Mouse (Mus musculus): ENCODE measurements around the gene Cdh16. TPM values are rescaled to one million over a fixed set of nuclear protein-coding genes. Genes with fewer than 3 reads are reported as not detected.
"Not testable (repeated sequence)": the region's sequence is repeated elsewhere in the genome, so short reads cannot be mapped to it uniquely, and the experiment has no call there.

The Cdh16 gene
- total RNA-seq (2015) (not detected in 2 replicates), total RNA-seq (2017) (not detected in 2 replicates)

- ATAC-seq (ENCODE audit: poor library complexity, severe bottlenecking): no peak
Observed at GRCm38 (mm10) chr8:104624161-104624560, at the start of gene Cdh16. Gene Cdh16, minus strand, starts transcription at chr8:104624396.

GRCm38 (mm10) chr8:104655614-104656013 lies 31.4 kb upstream of the Cdh16 start:
- no peak for ATAC-seq (ENCODE audit: poor library complexity, severe bottlenecking)

GRCm38 (mm10) chr8:104654984-104655383 lies 30.8 kb upstream of the Cdh16 start:
- peak; percentile 100 for ATAC-seq (ENCODE audit: poor library complexity, severe bottlenecking)

GRCm38 (mm10) chr8:104644187-104644586 lies 20.0 kb upstream of the Cdh16 start:
- not testable (repeated sequence) for ATAC-seq (ENCODE audit: poor library complexity, severe bottlenecking)

- no peak for ATAC-seq (ENCODE audit: poor library complexity, severe bottlenecking)
Observed at GRCm38 (mm10) chr8:104642324-104642654, 18.1 kb upstream of the Cdh16 start.

- ATAC-seq (ENCODE audit: poor library complexity, severe bottlenecking): peak; percentile 91
Observed at GRCm38 (mm10) chr8:104641426-104642323, 17.5 kb upstream of the Cdh16 start, which contains the start of gene Ciao2b. Gene Ciao2b, minus strand, starts transcription at chr8:104641965.

- no peak for ATAC-seq (ENCODE audit: poor library complexity, severe bottlenecking)
Observed at GRCm38 (mm10) chr8:104640831-104641370, 16.7 kb upstream of the Cdh16 start.

- ATAC-seq (ENCODE audit: poor library complexity, severe bottlenecking): no peak
Observed at GRCm38 (mm10) chr8:104640241-104640640, 16.0 kb upstream of the Cdh16 start.

- no peak for ATAC-seq (ENCODE audit: poor library complexity, severe bottlenecking)
Observed at GRCm38 (mm10) chr8:104638010-104638409, 13.8 kb upstream of the Cdh16 start.

GRCm38 (mm10) chr8:104635004-104635710 lies 11.0 kb upstream of the Cdh16 start:
- no peak for ATAC-seq (ENCODE audit: poor library complexity, severe bottlenecking)

GRCm38 (mm10) chr8:104633156-104633744 lies 9.1 kb upstream of the Cdh16 start:
- ATAC-seq (ENCODE audit: poor library complexity, severe bottlenecking): no peak

- no peak for ATAC-seq (ENCODE audit: poor library complexity, severe bottlenecking)
Observed at GRCm38 (mm10) chr8:104632486-104632885, 8.3 kb upstream of the Cdh16 start.

- ATAC-seq (ENCODE audit: poor library complexity, severe bottlenecking): no peak
Observed at GRCm38 (mm10) chr8:104631975-104632374, 7.8 kb upstream of the Cdh16 start.

GRCm38 (mm10) chr8:104630981-104631663 lies 6.9 kb upstream of the Cdh16 start, which contains the start of gene Rrad:
Gene Rrad, minus strand, starts transcription at chr8:104631327.
- peak; percentile 70 for ATAC-seq (ENCODE audit: poor library complexity, severe bottlenecking)

- peak; percentile 28 for ATAC-seq (ENCODE audit: poor library complexity, severe bottlenecking)
Observed at GRCm38 (mm10) chr8:104630574-104630973, 6.4 kb upstream of the Cdh16 start.

GRCm38 (mm10) chr8:104630111-104630479 lies 5.9 kb upstream of the Cdh16 start:
- no peak for ATAC-seq (ENCODE audit: poor library complexity, severe bottlenecking)

GRCm38 (mm10) chr8:104629306-104630110 lies 5.3 kb upstream of the Cdh16 start:
- no peak for ATAC-seq (ENCODE audit: poor library complexity, severe bottlenecking)

- ATAC-seq (ENCODE audit: poor library complexity, severe bottlenecking): no peak
Observed at GRCm38 (mm10) chr8:104628402-104628801, 4.2 kb upstream of the Cdh16 start.

- no peak for ATAC-seq (ENCODE audit: poor library complexity, severe bottlenecking)
Observed at GRCm38 (mm10) chr8:104627065-104627740, 3.0 kb upstream of the Cdh16 start.
